Mouse (Mus musculus) gastrocnemius, postnatal 36 days (tissue): ENCODE measurements around the gene Dock10. TPM values are rescaled to one million over a fixed set of nuclear protein-coding genes. Genes with fewer than 3 reads are reported as not detected.

ENCODE experiments used
- DNase-seq, 2 experiments: peaks; one replicate each; pipeline ENCODE4 v3.0.0; 2022
- intact Hi-C: fragments of 180-260 bp; cut with DNase I; formaldehyde crosslinking; loops from one replicate; pipeline ENCODE4 v1.15.1; 2025
- total RNA-seq, 2 experiments: library from RNA; stranded (reverse); gene quantifications; 2 replicates each; pipeline ENCODE4 v1.2.3; 2021

Gene Dock10
- total RNA-seq, 2 experiments from 2014 or later = 2.7 to 3.5 TPM

DNA sequence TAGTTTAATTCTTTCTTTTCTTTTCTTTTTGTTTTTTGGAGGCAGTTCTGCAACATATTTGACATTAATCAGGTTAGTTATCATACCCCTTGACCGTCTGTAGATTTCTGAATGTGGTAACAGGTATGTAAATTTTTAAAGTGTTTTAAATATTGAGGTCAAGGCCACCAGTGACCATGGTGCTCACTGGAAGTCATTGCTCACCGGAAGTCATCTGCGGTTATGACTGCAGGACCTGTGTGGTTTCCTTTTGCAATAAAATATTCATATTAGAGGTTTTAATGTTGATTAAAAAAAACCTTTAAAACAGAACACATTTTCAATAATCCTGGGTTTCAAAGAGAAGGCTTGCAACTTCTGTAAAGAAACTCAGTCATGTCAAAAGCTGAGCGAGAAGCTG lies 28.2 kb downstream of the Dock10 start:
- intact Hi-C loops = no loop called here

DNA sequence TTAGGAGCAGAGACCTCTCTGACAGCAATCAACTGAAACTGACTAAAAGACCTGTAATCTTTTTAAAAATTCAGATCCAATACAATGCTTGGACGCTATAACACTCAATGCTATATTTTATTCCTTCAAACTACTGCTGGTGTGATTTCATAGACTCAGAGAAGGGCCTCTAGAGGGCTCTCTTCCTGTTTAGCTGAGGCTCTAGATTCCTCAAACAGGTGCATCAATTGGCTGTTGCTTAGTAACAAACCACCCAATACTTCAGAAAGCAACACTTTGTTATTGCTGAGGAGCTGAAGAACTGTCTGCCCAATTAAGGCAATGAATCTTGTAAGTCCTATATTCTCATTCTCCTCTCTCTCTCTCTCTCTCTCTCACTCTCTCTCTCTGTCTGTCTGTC lies 30.1 kb downstream of the Dock10 start:
- no peak for DNase-seq
- intact Hi-C loops = no loop called here

More for the DNA sequence above, 28.2 kb downstream of the Dock10 start:
- no peak for DNase-seq

DNA sequence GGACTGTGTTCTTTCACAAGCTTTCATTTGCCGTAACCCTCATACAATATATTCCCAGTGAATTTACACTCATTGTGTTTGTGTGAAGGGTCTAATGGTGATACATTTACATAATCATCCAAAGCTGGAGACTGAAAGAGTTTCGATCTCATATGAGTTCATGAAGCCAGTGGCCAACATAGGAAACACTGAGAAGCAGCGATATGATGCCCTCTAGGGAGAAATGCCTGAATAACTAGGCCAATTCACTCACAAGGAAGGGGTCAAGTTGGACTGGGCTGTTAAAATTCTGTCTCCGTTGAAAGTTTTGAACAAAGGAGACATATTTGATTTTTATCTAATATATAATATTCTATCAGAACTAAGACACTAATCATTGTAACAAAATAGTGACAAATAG lies 30.9 kb downstream of the Dock10 start:
- intact Hi-C loops = no loop called here
- DNase-seq = no peak

DNA sequence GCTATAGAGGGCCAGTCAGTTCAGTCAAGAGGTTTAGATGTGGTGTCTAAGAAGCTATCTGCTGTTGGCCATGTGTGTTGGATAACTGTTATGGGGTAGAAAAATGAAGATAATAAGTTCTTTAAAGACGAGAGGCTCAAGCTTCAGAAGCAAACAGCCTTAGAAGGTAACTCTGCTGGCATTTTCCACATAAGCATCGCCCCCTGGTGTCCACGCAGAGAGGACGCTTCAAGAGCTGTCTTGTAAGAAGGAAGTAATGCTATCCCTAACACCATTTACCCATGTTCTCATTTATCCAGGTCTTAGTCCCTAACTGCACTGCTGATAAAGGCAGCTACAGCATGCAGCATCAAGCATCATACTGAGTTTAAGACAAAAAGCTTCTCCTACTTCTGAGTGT lies 35.7 kb downstream of the Dock10 start:
- intact Hi-C loops = no loop called here

DNA sequence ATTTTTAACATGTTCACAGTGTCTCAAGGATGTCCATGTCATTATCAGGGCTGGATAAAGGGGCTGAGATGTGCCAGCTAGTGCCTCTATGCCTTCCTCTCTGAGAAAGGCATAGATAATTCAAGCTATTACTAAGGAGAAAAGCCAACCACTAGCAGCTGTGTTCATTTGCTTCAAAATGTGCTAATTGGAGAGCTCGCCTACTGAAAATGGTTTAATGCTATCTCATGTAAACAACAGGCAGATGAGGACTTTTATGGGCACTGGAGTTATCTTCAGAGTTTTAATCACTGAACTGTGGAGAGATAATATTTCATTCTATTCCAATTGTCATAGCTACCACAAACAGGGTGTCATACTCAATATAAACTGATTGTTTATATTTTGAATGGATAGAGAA lies 36.3 kb downstream of the Dock10 start:
- no peak for DNase-seq
- intact Hi-C loops = no loop called here

More for the DNA sequence above, 35.7 kb downstream of the Dock10 start:
- DNase-seq = peak; percentile 13 to 21

DNA sequence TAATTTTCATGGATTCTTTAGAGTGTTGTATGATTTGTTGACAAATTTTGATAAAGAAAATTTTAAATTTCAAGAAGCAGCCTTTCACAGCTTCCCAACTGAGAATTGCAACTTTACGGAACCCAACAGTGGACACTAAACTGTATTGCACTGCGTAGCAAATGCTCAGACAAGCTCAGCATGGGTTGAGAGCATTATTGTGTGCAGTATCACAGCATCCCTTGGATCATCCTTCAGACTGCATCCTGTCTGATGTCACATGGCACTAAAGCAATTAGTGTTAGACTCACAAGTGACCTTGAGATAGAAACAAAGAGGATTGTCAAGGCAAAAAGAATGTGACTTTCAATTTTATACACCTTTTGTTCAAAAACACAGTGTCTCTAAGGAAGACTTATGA lies 37.1 kb downstream of the Dock10 start:
- intact Hi-C loops = no loop called here
- DNase-seq = no peak

DNA sequence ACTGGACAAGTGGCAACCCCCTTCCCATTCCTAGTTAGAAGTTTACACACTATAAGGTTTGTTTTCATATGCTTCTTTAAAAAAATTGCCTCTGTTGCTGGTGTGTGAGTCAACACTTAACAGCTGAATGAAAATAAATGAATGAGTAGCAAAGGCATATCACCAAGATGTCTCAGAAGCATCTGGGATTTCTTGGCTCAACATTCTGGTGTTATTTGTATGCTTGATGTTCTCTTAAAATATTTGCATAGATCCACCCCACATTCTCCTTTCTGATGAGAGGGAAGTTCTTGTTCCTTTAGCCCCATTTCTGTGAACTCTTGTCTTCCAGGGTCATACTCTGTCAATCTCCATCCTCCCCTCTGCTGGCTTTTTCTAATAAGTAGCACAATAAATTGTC lies 38.2 kb downstream of the Dock10 start:
- intact Hi-C loops = no loop called here
- DNase-seq = no peak

DNA sequence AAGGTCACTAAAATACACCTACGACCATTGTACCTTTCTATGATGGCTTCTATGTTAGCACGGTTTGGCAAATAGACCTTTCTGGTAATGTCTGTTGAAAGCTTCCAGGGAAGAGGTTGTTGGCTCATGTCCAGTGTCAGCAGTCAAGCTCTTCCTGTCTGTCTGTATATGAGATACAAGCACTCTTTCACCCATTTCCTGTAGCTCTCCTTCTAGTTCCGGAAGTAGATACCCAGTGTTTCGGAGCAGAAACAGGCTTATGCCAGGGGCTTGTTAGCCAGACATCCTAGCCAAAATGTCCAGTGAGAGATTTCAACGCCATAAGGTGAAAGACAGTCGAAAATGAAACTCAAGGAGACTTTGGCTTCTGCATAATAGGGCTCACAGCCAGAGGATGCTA lies 38.9 kb downstream of the Dock10 start:
- DNase-seq = no peak

DNA sequence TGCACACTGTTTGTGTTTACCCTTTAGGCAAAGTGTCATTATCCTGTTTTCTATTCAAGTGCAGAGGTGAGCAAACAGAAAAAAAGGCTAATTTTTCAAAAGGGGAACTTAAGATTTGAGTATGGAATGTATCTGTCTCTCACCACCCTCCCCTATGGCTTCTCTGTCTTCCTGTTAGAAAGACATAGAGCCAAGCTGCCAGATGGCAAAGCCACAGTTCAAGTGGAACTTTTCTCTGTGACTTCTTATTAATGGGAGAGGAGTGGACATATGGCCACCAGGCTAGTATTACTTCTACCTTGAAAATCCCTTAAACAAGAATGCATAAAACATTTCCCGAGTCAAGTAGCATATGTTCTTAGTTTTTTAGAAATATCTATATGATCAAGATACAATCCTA lies 39.7 kb downstream of the Dock10 start:
- DNase-seq = no peak
- intact Hi-C loops = no loop called here

More for the DNA sequence above, 38.9 kb downstream of the Dock10 start:
- intact Hi-C loops = no loop called here

DNA sequence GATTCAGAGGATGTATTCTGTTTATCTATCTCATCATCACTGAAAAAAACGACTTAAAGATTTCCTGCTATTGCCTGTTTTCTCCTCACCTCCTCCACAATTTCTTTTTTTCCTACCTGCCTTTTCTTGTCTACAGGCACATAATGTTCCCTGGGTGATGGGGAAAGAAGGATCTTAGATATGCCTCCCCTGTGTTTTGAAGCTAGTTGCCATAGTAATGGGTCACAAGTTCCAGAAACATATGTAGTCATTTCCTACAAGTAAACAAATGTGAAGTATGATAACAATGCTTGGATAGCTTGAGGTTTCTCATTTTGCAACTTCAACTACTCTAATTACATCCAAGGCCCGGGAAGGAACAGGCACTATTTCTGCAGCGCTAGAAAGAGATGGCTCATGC lies 42.4 kb downstream of the Dock10 start:
- intact Hi-C loops = no loop called here
- DNase-seq = no peak

DNA sequence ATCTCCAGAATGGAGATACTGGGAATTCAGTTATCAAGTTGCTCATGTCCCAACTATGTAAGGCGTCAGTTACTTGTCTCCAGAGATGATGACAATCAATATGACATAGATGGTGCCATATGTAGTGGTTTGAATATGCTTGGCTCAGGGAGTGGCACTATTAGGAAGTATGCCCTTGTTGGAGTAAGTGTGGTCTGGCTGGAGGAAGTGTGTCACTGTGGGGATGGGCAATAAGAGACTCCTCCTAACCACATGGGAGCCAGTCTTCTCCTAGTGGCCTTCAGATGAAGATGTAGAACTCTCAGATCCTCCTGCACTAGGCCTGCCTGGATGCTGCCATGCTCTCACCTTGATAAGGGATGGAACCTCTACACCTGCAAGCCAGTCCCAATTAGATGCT lies 44.4 kb downstream of the Dock10 start:
- intact Hi-C loops = no loop called here
- DNase-seq = no peak

DNA sequence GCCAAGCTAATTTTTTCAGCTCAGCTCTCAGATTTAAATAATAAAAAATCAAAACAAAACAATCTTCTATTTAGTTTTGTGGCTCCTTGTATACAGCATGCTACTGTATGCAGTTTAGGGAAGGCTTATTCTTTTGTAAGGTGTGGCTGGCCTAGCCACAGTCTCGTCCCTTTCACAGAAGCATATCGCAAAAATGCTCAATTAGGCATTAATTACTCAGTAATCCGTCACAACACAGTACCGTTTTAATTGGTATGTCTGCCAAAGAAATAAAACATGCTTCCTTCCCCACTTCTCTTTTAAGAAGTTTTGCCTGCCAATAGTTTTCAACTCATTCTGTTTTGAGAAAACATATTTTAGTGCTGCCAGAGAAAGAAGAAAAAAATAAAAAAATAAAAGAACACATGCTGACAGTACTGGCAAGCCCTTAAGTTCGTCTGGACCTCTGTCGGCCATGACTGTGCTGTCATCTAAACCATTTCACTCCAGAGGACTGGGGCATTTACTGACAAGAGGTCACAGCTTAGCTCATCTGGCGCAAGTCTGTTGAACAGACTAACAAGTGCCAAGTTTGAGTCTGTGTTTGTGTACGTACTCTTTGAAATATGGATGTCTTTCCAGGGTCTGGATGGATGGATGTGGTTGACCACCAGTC lies 47.6 kb downstream of the Dock10 start:
- intact Hi-C loops = no loop called here
- no peak for DNase-seq

DNA sequence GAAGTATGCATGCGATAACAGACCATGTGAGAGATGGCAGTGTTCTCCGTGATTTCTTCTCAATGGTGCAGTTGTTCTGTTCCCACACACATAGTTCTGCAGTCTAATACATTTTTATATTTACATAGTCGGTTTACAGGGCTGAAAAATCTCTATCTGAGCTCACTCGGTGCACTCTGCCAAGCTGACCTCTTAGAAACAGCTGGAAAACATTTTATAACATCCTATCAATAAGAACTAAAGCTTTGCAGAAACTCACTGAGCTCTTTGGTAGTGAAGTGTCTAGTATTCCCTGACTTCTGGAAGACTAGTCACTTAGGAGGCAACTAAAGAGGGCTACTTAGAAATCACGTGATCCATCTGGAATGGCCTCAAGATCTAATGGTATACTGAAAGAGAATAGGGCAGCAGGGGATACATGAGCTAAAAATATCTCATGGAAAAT lies 48.2 kb downstream of the Dock10 start:
- intact Hi-C loops = no loop called here
- no peak for DNase-seq

DNA sequence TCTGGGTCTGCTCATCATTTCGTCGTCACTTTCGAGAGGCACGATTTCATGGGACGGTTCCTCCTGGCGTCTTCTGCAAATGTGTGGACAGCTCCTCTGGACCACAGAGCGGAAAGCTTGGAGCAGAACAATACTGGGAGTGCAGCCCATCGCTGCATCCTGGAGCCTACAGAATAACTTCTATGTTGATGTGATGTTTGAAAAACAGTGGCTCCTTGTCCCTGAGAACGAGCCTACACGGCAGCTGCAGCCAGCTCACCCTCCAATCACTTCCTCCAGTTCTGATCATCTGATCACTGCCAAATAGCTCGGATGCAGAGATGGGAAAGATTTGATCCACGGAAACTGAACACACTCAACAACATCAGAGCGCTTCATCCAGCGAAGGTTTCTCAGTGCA lies 49.0 kb downstream of the Dock10 start:
- DNase-seq = peak in 1 of 2 experiments; percentile 33
- intact Hi-C loops = no loop called here

DNA sequence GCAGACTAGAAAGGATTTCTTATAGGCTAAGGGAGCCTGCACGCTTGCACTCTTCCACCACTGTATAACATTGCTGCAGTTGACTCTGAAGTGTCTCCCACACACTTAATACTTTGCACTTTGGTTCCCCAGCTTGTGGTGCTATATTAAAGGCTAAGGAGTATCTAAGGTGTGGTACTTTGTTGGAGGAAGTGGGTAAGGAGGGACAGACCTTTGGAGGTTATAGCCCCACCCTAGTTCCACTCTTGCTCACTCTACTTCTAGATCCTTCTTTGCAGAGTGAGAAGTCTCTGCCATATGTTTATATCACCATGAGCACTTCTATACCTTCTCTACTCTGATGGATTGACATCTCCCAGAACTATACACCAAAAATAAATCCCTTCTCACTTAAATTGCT lies 55.0 kb downstream of the Dock10 start:
- DNase-seq = no peak
- intact Hi-C loops = no loop called here

DNA sequence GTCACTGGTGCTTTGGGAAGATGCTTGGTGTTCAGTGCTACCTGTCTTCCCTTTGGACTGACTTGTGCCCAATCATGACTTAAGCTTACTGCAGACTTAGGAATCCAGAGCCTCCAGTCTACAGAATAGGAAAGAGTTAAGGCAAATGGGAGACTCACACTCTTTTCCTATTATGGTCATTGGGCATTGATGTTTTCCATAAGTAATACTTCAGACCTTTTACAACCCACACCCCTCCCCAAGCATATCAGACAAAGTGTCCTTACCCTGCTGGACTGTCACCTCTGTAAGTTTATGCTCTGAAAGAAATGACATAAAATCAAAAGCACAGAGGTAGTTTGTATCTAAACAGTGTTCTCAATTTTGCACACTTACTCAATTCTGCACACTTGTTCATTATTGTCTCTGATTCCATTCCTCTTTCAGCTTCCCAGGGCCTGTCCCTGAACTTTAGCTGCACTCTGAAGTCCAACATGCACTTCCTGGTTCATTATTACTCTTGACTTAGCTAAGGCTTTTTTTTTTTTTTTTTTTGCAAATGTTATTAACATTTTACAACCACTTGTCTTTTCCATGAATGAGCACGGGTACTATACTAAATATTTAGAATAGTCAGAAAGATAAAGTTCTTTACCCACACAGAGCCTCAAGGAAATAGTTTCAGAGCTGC lies 82.2 kb downstream of the Dock10 start:
- intact Hi-C loops = no loop called here
- DNase-seq = no peak

DNA sequence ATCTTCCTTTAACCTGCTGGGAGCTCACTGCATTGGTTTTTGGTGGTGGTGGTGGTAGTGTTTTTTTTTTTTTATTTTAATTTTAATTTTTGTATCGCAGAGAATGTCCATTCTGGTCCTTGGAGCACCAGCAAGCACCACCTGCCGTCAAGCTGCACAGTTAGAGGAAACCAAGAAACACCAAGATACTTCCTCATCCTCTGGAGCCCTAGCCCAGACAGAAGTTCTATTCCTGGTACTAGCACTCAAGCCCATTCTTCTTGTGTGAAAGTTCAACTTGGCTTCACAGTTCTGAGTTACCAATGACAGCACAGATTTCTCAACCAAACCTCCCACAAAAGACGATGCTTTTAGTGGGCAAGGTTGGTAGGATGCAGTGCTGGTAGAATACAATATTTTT lies 86.6 kb downstream of the Dock10 start:
- no peak for DNase-seq
- intact Hi-C loops = no loop called here

DNA sequence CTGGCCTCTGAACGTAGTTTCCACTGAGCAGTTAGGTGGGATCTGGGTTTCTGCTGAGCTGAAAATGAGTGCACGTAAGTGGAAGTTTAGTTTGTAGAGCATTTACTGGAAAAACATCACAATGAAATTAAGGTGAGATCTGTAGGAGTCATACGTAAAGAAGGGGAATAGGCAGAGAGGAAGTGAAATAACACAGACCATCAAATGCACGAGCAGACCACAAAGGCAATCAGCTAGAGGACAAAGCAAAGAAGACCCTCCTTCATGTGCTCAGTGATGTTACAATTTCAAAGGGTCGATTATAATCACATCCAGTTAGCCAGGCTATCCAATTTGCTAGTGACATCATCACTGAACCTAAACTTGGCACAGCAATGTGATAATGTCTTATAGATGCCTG lies 87.3 kb downstream of the Dock10 start:
- intact Hi-C loops = no loop called here
- no peak for DNase-seq

DNA sequence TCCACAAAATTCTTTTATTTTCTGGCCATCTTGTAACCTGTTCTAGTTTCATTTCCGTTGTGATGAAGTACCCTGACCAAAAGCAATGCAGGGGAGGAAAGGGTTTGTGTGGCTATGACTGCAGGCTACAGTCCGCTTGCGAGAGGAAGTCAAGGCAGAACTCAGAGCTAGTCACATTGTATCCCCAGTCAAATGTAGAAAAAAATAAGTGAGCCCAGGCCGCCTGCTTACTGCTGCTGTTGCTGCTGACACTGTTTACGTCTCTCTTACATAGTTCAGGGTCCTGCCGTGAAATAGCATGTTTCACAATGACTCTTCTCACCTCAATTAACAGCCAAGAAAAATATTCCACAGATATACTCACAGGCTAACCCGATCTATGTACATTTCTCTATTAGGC lies 87.9 kb downstream of the Dock10 start:
- intact Hi-C loops = no loop called here
- no peak for DNase-seq

DNA sequence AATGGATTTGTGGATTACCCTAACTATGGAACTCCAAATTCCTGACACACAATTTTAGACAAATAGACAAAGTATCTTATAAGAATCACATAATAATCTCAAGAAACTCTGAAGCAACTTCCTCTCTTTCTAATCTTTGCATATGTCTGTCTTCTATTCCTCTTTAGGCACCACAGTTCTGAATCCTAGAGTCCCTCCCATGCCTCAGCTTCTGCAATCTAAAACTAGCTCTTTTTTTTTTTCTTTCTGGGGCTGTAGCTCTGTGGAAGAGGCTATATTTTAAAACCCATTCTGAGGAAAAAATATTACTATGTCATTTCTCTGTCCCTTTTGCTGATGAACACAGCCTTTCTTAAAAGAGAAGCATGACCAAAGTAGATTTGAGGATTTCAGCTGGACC lies 92.6 kb downstream of the Dock10 start:
- intact Hi-C loops = no loop called here
- DNase-seq = no peak

DNA sequence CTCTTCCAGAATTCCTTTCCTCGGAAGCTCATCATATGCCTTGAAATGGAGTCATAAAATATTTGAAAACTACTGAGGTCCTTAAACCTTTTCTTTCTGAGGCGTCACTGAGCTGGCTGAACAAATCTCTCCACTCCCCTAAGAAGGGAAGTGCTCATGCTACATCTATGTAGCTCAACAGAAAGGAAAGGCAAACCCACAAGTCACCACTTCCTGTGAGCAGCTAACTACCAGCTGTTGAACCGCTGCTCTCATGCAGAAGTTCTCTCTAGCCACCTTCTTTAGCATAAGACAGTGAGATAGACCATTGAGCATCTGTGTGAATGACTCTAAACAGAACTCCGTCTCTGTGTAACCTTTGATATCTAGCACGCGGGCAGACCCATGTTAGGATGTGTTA lies 93.2 kb downstream of the Dock10 start:
- DNase-seq = no peak
- intact Hi-C loops = no loop called here
